In the genomic region with DNA sequence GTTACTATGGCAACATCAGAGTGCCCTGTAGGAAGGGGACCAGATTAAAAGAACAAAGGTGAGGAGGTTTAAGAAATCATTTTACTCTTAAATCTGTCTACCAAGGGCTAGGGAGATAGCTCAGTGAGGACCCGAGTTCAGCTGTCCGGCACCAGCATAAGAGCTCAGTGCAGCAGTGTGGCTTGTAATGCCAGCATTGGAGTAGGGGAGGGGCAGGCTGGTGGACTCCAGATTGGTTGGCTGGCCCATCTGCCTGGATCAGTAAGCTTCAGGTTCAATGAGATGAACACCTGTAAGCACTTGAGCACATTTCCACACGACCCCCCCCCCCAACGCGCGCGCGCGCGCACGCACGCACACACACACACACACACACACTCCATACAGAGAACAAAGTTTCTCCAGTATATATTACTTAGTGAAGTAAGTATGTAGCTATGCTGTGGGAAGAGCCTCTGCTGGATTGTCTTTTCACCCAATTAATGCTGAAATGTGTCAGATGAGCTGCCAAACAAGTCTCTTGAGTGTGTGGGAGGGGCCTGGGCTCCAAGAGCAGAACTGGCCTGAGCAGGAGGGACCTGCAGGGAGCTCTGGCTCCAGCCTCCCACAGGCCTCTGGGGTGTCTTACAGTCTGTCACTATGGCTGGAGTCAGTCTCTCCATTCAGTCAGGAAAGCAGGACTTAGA, we compare ENCODE assay signal across 8 mouse cellular contexts.
DNase-seq lines count a peak whose midpoint lies in the region; ATAC-seq and TF ChIP-seq lines count a peak whose summit lies in the region.

No protein-coding gene starts in this region.

- peaks cover 13% of the 10 kb centered on the region; the same call in 1 of the 2 replicates for H3K4me1 ChIP-seq in lung, embryonic 14.5 days (ENCODE audit: insufficient read depth)
- H3K4me1 ChIP-seq in hindbrain, embryonic 15.5 days (replicated peaks), result peaks cover 36% of the 10 kb centered on the region

- peak; percentile 67 for ATAC-seq in lung, embryonic 14.5 days (ENCODE audit: insufficient read depth)
- peak; percentile 69 for ATAC-seq in hindbrain, embryonic 15.5 days (ENCODE audit: low FRiP score, low read depth)
- no peak for ATAC-seq in megakaryocyte progenitor cell, adult 5-6 weeks (replicated peaks; ENCODE audit: poor library complexity)

- H3K4me3 ChIP-seq in lung, embryonic 14.5 days (ENCODE audit: low read depth, low read length), result no peak overlapping the region
- no peak overlapping the region for H3K4me3 ChIP-seq in hindbrain, embryonic 15.5 days

- no peak overlapping the region for H3K9ac ChIP-seq in lung, embryonic 14.5 days
- no peak overlapping the region for H3K9ac ChIP-seq in hindbrain, embryonic 15.5 days

- no peak for TF ChIP-seq CTCF in lung, embryonic 14.5 days (IDR thresholded peaks at IDR 0.05; ENCODE audit: low read depth)

- DNase-seq in adrenal gland, postnatal 10 days, result peak; percentile 68
- no peak for DNase-seq in adrenal gland, postnatal 4 days (ENCODE audit: low spot score in 2 of 2)
- peak; percentile 52 for DNase-seq in lung, embryonic 14.5 days
- DNase-seq in lung, postnatal 25 days (ENCODE audit: low spot score), result no peak
- peak; percentile 91 for DNase-seq in retina, postnatal 1 day
- DNase-seq in frontal cortex, postnatal 25 days (ENCODE audit: low spot score in 2 of 2), result no peak

- WGBS in lung, embryonic 14.5 days, result 74% methylated on average over 12 of the region's 12 CpGs
- WGBS in hindbrain, embryonic 15.5 days, result 89% methylated on average over 12 of the region's 12 CpGs

- no peaks in the 10 kb centered on the region for H3K9me3 ChIP-seq in lung, embryonic 14.5 days (ENCODE audit: low read depth, low read length)
- no peaks in the 10 kb centered on the region for H3K9me3 ChIP-seq in hindbrain, embryonic 15.5 days

- no peaks in the 10 kb centered on the region for H3K27me3 ChIP-seq in lung, embryonic 14.5 days (ENCODE audit: insufficient read depth, low read length)
- no peaks in the 10 kb centered on the region for H3K27me3 ChIP-seq in hindbrain, embryonic 15.5 days

- no peak overlapping the region for H3K4me2 ChIP-seq in lung, embryonic 14.5 days
- no peak overlapping the region for H3K4me2 ChIP-seq in hindbrain, embryonic 15.5 days

- H3K36me3 ChIP-seq in lung, embryonic 14.5 days (ENCODE audit: insufficient read depth), result peaks cover 4% of the 10 kb centered on the region; the same call in 1 of the 2 replicates
- peaks cover 12% of the 10 kb centered on the region; the same call in 1 of the 2 replicates for H3K36me3 ChIP-seq in hindbrain, embryonic 15.5 days

- H3K27ac ChIP-seq in lung, embryonic 14.5 days (ENCODE audit: low read depth), result peak overlapping the region; percentile 66
- H3K27ac ChIP-seq in hindbrain, embryonic 15.5 days (replicated peaks), result no peak overlapping the region

Comparison
In these comparisons a context has a peak if more than half of its experiments do, and no peak if none do; other contexts are left out.
1. DNase-seq: peak in adrenal gland, postnatal 10 days (single experiment), lung, embryonic 14.5 days (single experiment) and retina, postnatal 1 day (single experiment); none in adrenal gland, postnatal 4 days (0 of 2), lung, postnatal 25 days (single experiment) and frontal cortex, postnatal 25 days (0 of 2).